Mouse (Mus musculus) left cerebral cortex, postnatal 25 days (tissue): Measurements from ENCODE around the gene Cwc22. TPM values are rescaled to one million over a fixed set of nuclear protein-coding genes. Genes with fewer than 3 reads are reported as not detected.

Experiments
- DNase-seq, 2 experiments: peaks; one replicate each; pipeline ENCODE4 v3.0.0; 2022; ENCODE audit warnings: low spot score in 2 of 2, mixed read lengths in 1 of 2
- intact Hi-C: fragments of 180-260 bp; cut with DNase I; formaldehyde crosslinking; loops from one replicate; pipeline ENCODE4 v1.15.1; 2025
- total RNA-seq, 2 experiments: library from RNA; stranded (reverse); gene quantifications; 2 replicates each; pipeline ENCODE4 v1.2.3; 2021

Cwc22 gene
- total RNA-seq, result 10 to 100 TPM; 22.0 to 23.4 TPM

DNA sequence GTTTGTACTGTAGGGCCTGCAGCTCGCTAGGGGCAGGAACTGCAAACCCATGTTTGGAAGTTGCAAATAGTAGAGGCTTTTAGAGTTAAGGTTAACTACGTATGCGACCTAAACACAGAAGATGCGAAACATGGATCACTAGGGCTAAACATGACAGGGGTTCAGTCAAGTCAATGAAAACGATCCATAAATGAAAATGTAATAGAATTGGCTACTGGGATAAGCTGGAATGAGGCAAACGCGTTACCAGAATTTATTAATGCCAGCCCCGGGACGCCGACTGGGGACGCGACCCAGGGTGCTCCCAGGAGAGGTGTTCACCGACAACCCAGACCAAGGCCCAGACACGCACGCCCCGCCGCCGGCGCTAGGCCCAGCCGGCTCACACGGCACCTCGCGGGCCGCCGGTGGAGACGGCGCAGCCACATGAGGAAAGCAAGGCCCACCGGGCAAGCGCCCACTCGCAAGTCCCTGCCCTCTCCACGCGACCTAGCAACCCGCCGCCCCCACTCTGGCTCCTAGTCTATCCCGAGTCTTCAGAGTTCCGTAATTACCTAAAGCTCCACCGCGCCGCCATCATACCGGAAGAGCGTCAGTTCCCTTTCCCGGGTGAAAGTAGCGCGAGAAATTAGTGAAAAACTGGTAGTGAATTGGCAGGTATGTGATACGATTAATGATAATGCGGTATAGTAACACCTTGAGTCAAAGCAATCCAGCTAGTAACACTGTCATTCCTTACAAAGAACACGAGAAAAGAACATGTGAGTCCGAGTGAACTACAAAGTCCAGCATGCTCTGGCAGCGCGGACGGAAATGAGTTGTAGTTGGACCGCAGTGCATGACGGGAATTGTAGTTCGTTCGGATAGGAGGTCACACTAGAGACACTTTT, at the start of gene Cwc22:
TSS of gene Cwc22 (minus strand) at position 780 of the 890 bp plus-strand sequence.
- DNase-seq, result peak; percentile 94
- intact Hi-C loops, result no loop called here

- intact Hi-C loops, result no loop called here
- DNase-seq, result no peak
Observed at GRCm38 (mm10) chr2:77993727-77994401, 47.7 kb upstream of the Cwc22 start.

DNA sequence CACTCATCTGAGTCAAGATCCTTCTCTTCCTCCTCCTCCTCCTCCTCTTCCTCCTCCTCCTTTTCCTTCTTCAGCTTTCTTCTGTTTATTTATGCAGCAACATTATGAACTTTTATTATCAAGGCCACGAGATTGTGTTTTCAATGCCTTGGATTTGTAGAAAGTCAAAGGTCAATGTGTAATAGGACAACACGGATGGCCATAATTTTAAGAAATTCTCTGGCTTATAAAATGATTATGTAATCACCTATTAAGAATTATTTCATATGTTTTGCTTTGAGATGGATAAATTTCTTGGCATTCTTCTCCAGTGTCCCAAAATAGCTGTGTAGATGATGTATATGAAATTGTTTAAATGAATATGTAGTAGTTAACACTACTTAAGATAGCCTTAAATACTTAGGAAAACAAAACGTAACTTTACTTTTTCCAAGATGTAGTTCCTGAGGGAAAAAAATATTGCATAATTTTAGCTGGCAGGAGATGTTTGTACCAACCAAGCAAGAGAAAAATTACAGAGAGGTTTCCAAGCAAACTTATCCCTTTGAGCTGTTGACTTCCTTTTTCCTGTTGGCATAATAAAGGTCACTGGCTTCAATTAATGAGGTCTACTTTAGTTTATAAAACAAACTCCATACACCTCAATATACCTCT, 46.9 kb upstream of the Cwc22 start:
- intact Hi-C loops, result no loop called here
- no peak for DNase-seq

- intact Hi-C loops, result no loop called here
- DNase-seq, result no peak
Observed at GRCm38 (mm10) chr2:77990820-77991219, 44.6 kb upstream of the Cwc22 start.

DNA sequence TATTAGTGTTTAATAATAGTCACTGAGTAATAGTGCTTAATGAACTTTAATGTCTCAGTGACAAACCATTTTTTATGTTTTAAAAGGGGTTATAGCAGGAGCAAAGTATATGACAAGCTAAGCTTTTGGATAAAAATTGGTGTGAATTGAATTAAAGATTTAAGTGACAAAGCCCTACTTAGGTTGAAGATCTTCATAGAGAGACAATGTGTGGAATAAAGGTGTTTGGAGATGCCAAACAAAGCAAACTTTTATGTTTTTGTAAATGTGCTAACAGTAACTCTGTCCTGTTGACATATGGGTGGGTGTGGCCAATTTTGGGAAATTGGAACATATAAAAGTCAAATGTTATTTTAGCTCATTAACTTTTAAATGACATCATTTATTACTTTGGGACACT, 43.9 kb upstream of the Cwc22 start:
- no peak for DNase-seq
- intact Hi-C loops, result no loop called here

DNA sequence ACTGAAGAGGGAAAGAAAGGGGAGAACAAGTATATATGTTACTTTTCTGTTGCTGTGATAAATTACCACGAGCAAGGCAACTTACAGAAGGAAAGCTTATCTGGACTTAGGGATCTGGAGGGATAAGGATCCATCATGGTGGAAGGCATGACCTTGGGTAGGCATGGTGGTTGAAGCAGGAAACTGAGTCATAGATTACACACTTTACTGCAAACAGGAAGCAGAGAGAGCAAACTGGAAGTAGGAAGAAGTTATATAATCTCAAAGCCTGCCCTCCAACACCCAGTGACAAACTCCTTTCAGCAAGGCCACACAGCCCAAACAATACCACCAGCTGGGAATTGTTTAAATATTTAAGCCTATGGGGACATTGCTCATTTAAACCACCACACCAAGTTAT, 43.2 kb upstream of the Cwc22 start:
- intact Hi-C loops, result no loop called here
- no peak for DNase-seq

- DNase-seq, result no peak
- intact Hi-C loops, result no loop called here
Observed at GRCm38 (mm10) chr2:77985991-77986730, 40.0 kb upstream of the Cwc22 start.

- intact Hi-C loops, result no loop called here
- DNase-seq, result no peak
Observed at GRCm38 (mm10) chr2:77984209-77984608, 38.0 kb upstream of the Cwc22 start.

DNA sequence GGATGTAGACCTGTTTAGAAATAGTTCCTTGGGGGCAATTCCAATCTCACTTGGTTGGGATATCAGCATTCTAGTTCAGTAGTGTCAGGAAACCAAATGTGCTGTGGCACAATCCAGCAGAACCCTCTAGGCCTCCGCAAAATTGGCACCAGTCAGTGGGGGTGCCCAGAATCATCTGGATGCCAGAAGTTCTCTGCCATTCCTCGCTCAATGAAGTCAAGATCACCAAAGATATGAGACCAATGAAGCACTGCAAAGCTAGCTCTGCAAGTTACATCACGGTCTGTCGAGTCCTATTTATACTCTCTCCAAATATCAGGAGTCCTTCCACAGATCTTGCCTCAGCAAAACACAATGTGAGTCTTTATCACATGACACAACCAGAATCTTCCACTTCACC, 35.7 kb upstream of the Cwc22 start:
- intact Hi-C loops, result no loop called here
- DNase-seq, result no peak

DNA sequence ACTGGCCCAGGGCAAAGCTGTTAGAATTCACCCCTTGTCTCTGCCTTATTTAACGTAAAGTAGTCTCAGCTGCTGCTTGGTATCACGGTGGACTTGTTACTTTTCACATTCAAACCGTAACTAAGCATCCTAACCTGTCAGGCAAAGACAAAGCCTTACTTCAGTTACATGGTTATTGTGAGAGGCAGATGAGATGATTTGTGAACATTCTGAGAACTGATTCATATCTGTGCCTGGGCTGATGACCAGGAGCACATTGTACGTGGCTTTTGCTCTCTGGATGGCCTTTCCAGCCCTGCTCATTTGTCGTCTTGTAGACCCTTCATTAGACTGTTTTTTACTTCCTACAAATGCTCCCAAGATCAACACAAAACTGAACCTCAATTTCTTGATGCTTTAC, 34.5 kb upstream of the Cwc22 start:
- DNase-seq, result no peak
- intact Hi-C loops, result no loop called here

GRCm38 (mm10) chr2:77979519-77979918, 33.3 kb upstream of the Cwc22 start:
- intact Hi-C loops, result no loop called here

GRCm38 (mm10) chr2:77979081-77979480, 32.9 kb upstream of the Cwc22 start:
- no peak for DNase-seq
- intact Hi-C loops, result no loop called here

More at GRCm38 (mm10) chr2:77979519-77979918, 33.3 kb upstream of the Cwc22 start:
- no peak for DNase-seq

DNA sequence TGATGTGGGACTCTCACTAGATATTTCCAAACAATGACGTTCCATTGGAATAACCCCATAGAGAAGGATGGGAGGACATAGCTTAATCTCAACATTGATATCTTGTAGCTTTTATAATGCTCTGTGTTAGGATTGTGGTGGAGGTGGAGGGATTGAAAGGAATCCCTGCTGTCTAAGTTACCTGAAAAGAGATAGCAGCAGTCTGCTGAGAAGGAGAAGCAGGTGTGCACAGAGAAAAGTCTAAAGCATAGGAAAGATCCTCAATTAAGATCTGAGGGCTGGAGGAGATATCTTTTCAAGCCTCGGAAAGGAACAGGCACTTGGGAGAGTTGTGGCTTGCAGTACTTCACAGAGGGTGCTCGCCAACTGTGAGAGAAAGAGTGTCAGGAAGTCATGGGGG, 32.1 kb upstream of the Cwc22 start:
- intact Hi-C loops, result no loop called here
- DNase-seq, result no peak

GRCm38 (mm10) chr2:77976321-77976920, 30.2 kb upstream of the Cwc22 start:
- intact Hi-C loops, result no loop called here
- no peak for DNase-seq

DNA sequence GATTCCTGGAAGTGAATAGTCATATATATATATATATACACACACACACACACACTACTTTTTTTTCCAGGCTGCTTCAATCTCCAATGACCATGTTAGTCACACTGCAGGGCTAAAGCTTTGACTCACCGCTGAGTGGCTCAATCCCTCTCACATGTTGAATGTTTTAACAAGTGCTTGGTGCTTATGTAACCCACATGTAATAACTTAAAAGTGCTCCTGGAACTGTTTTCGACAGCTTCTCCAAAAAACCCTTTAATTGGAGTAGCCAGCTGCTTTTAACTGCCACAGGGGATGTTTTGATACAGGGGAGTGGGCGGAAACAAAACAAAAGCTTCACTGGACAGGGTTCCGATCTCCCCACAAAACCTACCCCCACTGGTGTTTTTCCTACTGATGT, 29.4 kb upstream of the Cwc22 start:
- intact Hi-C loops, result no loop called here
- peak; percentile 22 to 78 for DNase-seq

- intact Hi-C loops, result no loop called here
- DNase-seq, result peak; percentile 13 to 24
Observed at GRCm38 (mm10) chr2:77974986-77975385, 28.8 kb upstream of the Cwc22 start.

- intact Hi-C loops, result no loop called here
- DNase-seq, result peak in 1 of 2 experiments; percentile 10
Observed at GRCm38 (mm10) chr2:77974366-77974765, 28.2 kb upstream of the Cwc22 start.

DNA sequence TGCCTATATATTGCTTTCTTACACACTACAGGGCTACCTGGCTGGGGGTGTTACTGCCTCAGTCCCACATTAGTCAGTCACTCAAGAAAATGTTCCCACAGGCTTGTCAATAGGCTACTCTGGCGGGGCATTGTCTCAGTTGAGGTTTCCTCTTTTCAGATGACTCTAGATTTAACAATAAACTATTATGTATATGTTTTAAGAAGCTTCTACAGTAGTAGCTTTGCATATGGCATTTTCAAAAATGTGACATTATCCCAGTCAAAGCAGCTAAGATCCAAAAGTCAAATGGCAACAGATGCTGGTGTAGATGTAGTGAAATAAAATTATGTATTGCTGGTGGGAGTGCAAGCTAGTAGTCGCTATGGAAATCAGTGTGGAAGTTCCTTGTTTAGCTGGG, 27.1 kb upstream of the Cwc22 start:
- intact Hi-C loops, result no loop called here
- no peak for DNase-seq

DNA sequence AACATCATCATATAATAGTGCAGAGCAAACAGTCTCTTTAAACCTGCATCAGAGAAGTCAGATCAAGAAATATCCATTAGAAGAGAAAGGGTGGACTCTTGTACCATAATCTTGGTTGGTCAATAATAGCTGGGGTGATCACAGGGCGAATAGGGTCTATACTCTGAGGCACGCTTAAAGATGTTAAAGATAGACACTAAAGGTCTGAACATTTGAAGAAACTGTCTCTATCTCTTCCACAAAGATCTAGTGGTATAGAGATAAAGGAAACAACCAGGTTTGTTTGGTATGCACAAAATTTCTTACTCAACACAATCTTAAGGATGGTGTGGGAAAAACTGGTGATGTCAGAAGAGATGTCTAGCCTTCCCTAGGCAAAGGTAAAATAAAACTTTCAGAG, 26.4 kb upstream of the Cwc22 start:
- no peak for DNase-seq
- intact Hi-C loops, result loop anchor here (1.0 kb wide), 1 partner anchor 9 kb away; no protein-coding TSS in a partner anchor
